Mouse (Mus musculus): Measurements from ENCODE around the gene Ces2h. TPM values are rescaled to one million over a fixed set of nuclear protein-coding genes. Genes with fewer than 3 reads are reported as not detected.

The Ces2h gene
- not detected in 2 replicates for total RNA-seq (2014; rRNA removed; ENCODE audit: low replicate concordance)
- not detected in 2 replicates for polyA plus RNA-seq (2015; fragmentation: Nextera tagmentation; extraction: Ambion mirVana)

- ATAC-seq (ENCODE audit: insufficient read depth, low read depth) (no peak), DNase-seq (ENCODE audit: low spot score) (no peak)
- no peak within 1 kb of the TSS for H3K4me3 ChIP-seq (ENCODE audit: low read depth, low read length)
- H3K4me1 ChIP-seq (ENCODE audit: control insufficient read depth, insufficient read depth): no peaks in the 10 kb centered on the region
- no peaks in the 10 kb centered on the region for H3K9me3 ChIP-seq (replicated peaks; ENCODE audit: control insufficient read depth, low read length)
- TF ChIP-seq EP300 (IDR thresholded peaks at IDR 0.05; ENCODE audit: low read depth): no peak
- no peak for TF ChIP-seq CTCF (IDR thresholded peaks at IDR 0.05; ENCODE audit: low read depth)
- no peak within 1 kb of the TSS for H3K9ac ChIP-seq (replicated peaks; ENCODE audit: low read depth, low read length)
- no peak within 1 kb of the TSS for H3K4me2 ChIP-seq (ENCODE audit: low read depth, low read length)
- no peak within 1 kb of the TSS for H3K27ac ChIP-seq (ENCODE audit: low read depth)
- no peaks in the 10 kb centered on the region for H3K27me3 ChIP-seq (ENCODE audit: control insufficient read depth, insufficient read depth, low read length)
- 79% methylated on average over 7 of the region's 7 CpGs for WGBS
- no peaks in the 10 kb centered on the region for H3K36me3 ChIP-seq (replicated peaks; ENCODE audit: control insufficient read depth, insufficient read depth, low read length)
These were observed at the start of gene Ces2h for GRCm38 (mm10) chr8:105000586-105000985. Ces2h (plus strand) TSS chr8:105000853.

- Histone ChIP-seq H3K36me3 (replicated peaks; ENCODE audit: control insufficient read depth, insufficient read depth, low read length) (no peaks in the 10 kb centered on the region), H3K4me1 (ENCODE audit: control insufficient read depth, insufficient read depth) (no peaks in the 10 kb centered on the region), H3K27ac (ENCODE audit: low read depth) (no peak within 1 kb of the TSS), H3K4me3 (ENCODE audit: low read depth, low read length) (no peak within 1 kb of the TSS), H3K9ac (replicated peaks; ENCODE audit: low read depth, low read length) (no peak within 1 kb of the TSS), H3K27me3 (ENCODE audit: control insufficient read depth, insufficient read depth, low read length) (no peaks in the 10 kb centered on the region), H3K4me2 (ENCODE audit: low read depth, low read length) (peak within 1 kb of the TSS; percentile 3; the same call in 1 of the 2 replicates), H3K9me3 (replicated peaks; ENCODE audit: control insufficient read depth, low read length) (no peaks in the 10 kb centered on the region)
- no peak for TF ChIP-seq CTCF (IDR thresholded peaks at IDR 0.05; ENCODE audit: low read depth)
- no peak for TF ChIP-seq EP300 (IDR thresholded peaks at IDR 0.05; ENCODE audit: low read depth)
- ATAC-seq (ENCODE audit: insufficient read depth, low read depth) (0 out of 2 replicates have a peak, but pooled peaks have one; percentile 17), DNase-seq (ENCODE audit: low spot score) (peak; percentile 38)
- WGBS: 43% methylated on average over 5 of the region's 5 CpGs
These were observed 39.1 kb upstream of the Ces2h start, which contains the start of gene Ces2g for GRCm38 (mm10) chr8:104961537-104961961. Ces2g (plus strand) TSS chr8:104961718.

- no peak for TF ChIP-seq CTCF (IDR thresholded peaks at IDR 0.05; ENCODE audit: low read depth)
- no peak for TF ChIP-seq EP300 (IDR thresholded peaks at IDR 0.05; ENCODE audit: low read depth)
- no peaks in the 10 kb centered on the region for H3K36me3 ChIP-seq (replicated peaks; ENCODE audit: control insufficient read depth, insufficient read depth, low read length)
- DNase-seq (ENCODE audit: low spot score): no peak
- no peaks in the 10 kb centered on the region for H3K4me1 ChIP-seq (ENCODE audit: control insufficient read depth, insufficient read depth)
- no peak overlapping the region for H3K4me3 ChIP-seq (ENCODE audit: low read depth, low read length)
- no peak overlapping the region for H3K27ac ChIP-seq (ENCODE audit: low read depth)
- no peaks in the 10 kb centered on the region for H3K9me3 ChIP-seq (replicated peaks; ENCODE audit: control insufficient read depth, low read length)
- ATAC-seq (ENCODE audit: insufficient read depth, low read depth): no peak
- H3K9ac ChIP-seq (replicated peaks; ENCODE audit: low read depth, low read length): no peak overlapping the region
- H3K27me3 ChIP-seq (ENCODE audit: control insufficient read depth, insufficient read depth, low read length): no peaks in the 10 kb centered on the region
- WGBS: 49% methylated on average over 8 of the region's 8 CpGs
- H3K4me2 ChIP-seq (ENCODE audit: low read depth, low read length): no peak overlapping the region
These were observed 38.3 kb upstream of the Ces2h start for GRCm38 (mm10) chr8:104962229-104962901.

GRCm38 (mm10) chr8:104963375-104963894 lies 37.2 kb upstream of the Ces2h start:
- TF ChIP-seq CTCF (IDR thresholded peaks at IDR 0.05; ENCODE audit: low read depth) (no peak), EP300 (IDR thresholded peaks at IDR 0.05; ENCODE audit: low read depth) (no peak)
- ATAC-seq (ENCODE audit: insufficient read depth, low read depth) (no peak), DNase-seq (ENCODE audit: low spot score) (no peak)
- no peaks in the 10 kb centered on the region for H3K4me1 ChIP-seq (ENCODE audit: control insufficient read depth, insufficient read depth)
- no peak overlapping the region for H3K4me2 ChIP-seq (ENCODE audit: low read depth, low read length)
- no peak overlapping the region for H3K27ac ChIP-seq (ENCODE audit: low read depth)
- no peak overlapping the region for H3K9ac ChIP-seq (replicated peaks; ENCODE audit: low read depth, low read length)
- H3K4me3 ChIP-seq (ENCODE audit: low read depth, low read length): no peak overlapping the region
- H3K36me3 ChIP-seq (replicated peaks; ENCODE audit: control insufficient read depth, insufficient read depth, low read length): no peaks in the 10 kb centered on the region
- WGBS: 76% methylated on average over 4 of the region's 4 CpGs
- no peaks in the 10 kb centered on the region for H3K27me3 ChIP-seq (ENCODE audit: control insufficient read depth, insufficient read depth, low read length)
- H3K9me3 ChIP-seq (replicated peaks; ENCODE audit: control insufficient read depth, low read length): no peaks in the 10 kb centered on the region

GRCm38 (mm10) chr8:104984126-104984525 lies 16.5 kb upstream of the Ces2h start:
- Histone ChIP-seq H3K36me3 (replicated peaks; ENCODE audit: control insufficient read depth, insufficient read depth, low read length) (no peaks in the 10 kb centered on the region), H3K27me3 (ENCODE audit: control insufficient read depth, insufficient read depth, low read length) (no peaks in the 10 kb centered on the region), H3K9ac (replicated peaks; ENCODE audit: low read depth, low read length) (no peak overlapping the region), H3K4me2 (ENCODE audit: low read depth, low read length) (no peak overlapping the region), H3K27ac (ENCODE audit: low read depth) (no peak overlapping the region), H3K4me1 (ENCODE audit: control insufficient read depth, insufficient read depth) (no peaks in the 10 kb centered on the region), H3K9me3 (replicated peaks; ENCODE audit: control insufficient read depth, low read length) (peaks cover 7% of the 10 kb centered on the region; the same call in 1 of the 2 replicates), H3K4me3 (ENCODE audit: low read depth, low read length) (no peak overlapping the region)
- DNase-seq (ENCODE audit: low spot score) (no peak), ATAC-seq (ENCODE audit: insufficient read depth, low read depth) (no peak)
- TF ChIP-seq EP300 (IDR thresholded peaks at IDR 0.05; ENCODE audit: low read depth): no peak
- TF ChIP-seq CTCF (IDR thresholded peaks at IDR 0.05; ENCODE audit: low read depth): no peak
- 91% methylated on average over 5 of the region's 5 CpGs for WGBS

Measured in heart, postnatal 0 days (tissue).